ENCODE assay signal across 8 mouse cellular contexts in genomic region chr17:28036813-28037756, GRCm38 (mm10). TPM values are rescaled to one million over a fixed set of nuclear protein-coding genes. Genes with fewer than 3 reads are reported as not detected.
A peak's percentile ranks its signal among the peaks of the same experiment; 100 is the strongest.
DNase-seq lines count a peak whose midpoint lies in the region; ATAC-seq and TF ChIP-seq lines count a peak whose summit lies in the region.

No protein-coding gene starts in this region.

- no peak overlapping the region for H3K4me2 ChIP-seq in lung, postnatal 0 days (replicated peaks; ENCODE audit: low read depth, low read length)

- 76% methylated on average over 14 of the region's 14 CpGs for WGBS in lung, postnatal 0 days
- 56% methylated on average over 14 of the region's 14 CpGs for WGBS in olfactory bulb, adult 2 months

- H3K27me3 ChIP-seq in lung, postnatal 0 days (replicated peaks; ENCODE audit: insufficient read depth, low read length): no peaks in the 10 kb centered on the region

- no peaks in the 10 kb centered on the region for H3K9me3 ChIP-seq in lung, postnatal 0 days (ENCODE audit: low read length)

- no peak for TF ChIP-seq CTCF in lung, postnatal 0 days (IDR thresholded peaks at IDR 0.05)
- TF ChIP-seq CTCF in olfactory bulb, adult 2 months (IDR thresholded peaks at IDR 0.05; ENCODE audit: insufficient read depth, low read depth, low read length): no peak

- TF ChIP-seq EP300 in lung, postnatal 0 days (IDR thresholded peaks at IDR 0.05): no peak

- H3K9ac ChIP-seq in lung, postnatal 0 days (replicated peaks; ENCODE audit: low read depth): no peak overlapping the region

- H3K4me1 ChIP-seq in lung, postnatal 0 days (ENCODE audit: insufficient read depth, low read depth, low read length): peaks cover 17% of the 10 kb centered on the region
- H3K4me1 ChIP-seq in olfactory bulb, adult 2 months (ENCODE audit: control insufficient read depth, insufficient read depth, low read length): peaks cover 51% of the 10 kb centered on the region

- H3K36me3 ChIP-seq in lung, postnatal 0 days (ENCODE audit: insufficient read depth, low read length): peaks cover 19% of the 10 kb centered on the region

- H3K4me3 ChIP-seq in lung, postnatal 0 days (ENCODE audit: low read depth, low read length): no peak overlapping the region
- H3K4me3 ChIP-seq in olfactory bulb, adult 2 months (ENCODE audit: insufficient read depth, low read depth, low read length): no peak overlapping the region

- peak; percentile 26 for DNase-seq in cerebellum, adult 11-12 months
- DNase-seq in cerebellum, adult 18-20 months: no peak
- DNase-seq in lung, postnatal 0 days (ENCODE audit: low spot score): no peak
- DNase-seq in lung, postnatal 14 days: no peak
- peak; percentile 63 to 69 for DNase-seq in layer of hippocampus, postnatal 10 days (ENCODE audit: low spot score in 2 of 2)
- DNase-seq in testis, postnatal 14 days (ENCODE audit: low spot score): no peak
- no peak for DNase-seq in adrenal gland, adult 18-20 months (ENCODE audit: low spot score in 2 of 2)

- no peak for ATAC-seq in lung, postnatal 0 days

- TF ChIP-seq POLR2A in olfactory bulb, adult 2 months (IDR thresholded peaks at IDR 0.05; ENCODE audit: insufficient read depth, low read depth, low read length): no peak

- H3K27ac ChIP-seq in lung, postnatal 0 days (ENCODE audit: low read length): peak overlapping the region; percentile 26
- peak overlapping the region; percentile 85 for H3K27ac ChIP-seq in olfactory bulb, adult 2 months (ENCODE audit: insufficient read depth, low read depth, low read length)

RNA-seq across cellular contexts. Expression of gene Tcp11, which starts 43.4 kb away (rescaled TPM):
- 6.0 and 7.1 TPM in 2 replicates for polyA plus RNA-seq in lung, postnatal 0 days (2015; fragmentation: Nextera tagmentation; extraction: Ambion mirVana)
- 1 to 10 TPM in 1 of 2 experiments, under 1 TPM in 1; 0.76 to 1.7 TPM for total RNA-seq in layer of hippocampus, postnatal 10 days (2021)
- polyA plus RNA-seq in olfactory bulb, adult 2 months (2012; ENCODE audit: insufficient read depth, insufficient read length, low replicate concordance, missing spikeins): not detected in 2 replicates
- total RNA-seq in adrenal gland, adult 18-20 months (2021): not detected

Comparison
In these comparisons a context has a peak if more than half of its experiments do, and no peak if none do; other contexts are left out.
1. DNase-seq: peak in cerebellum, adult 11-12 months (single experiment) and layer of hippocampus, postnatal 10 days (2 of 2); none in cerebellum, adult 18-20 months (0 of 2), lung, postnatal 0 days (single experiment), lung, postnatal 14 days (single experiment), testis, postnatal 14 days (single experiment) and adrenal gland, adult 18-20 months (0 of 2).